Mouse (Mus musculus) heart, postnatal 0 days (tissue): ENCODE data around the gene Nebl. TPM values are rescaled to one million over a fixed set of nuclear protein-coding genes. Genes with fewer than 3 reads are reported as not detected.

ENCODE experiments used
- ATAC-seq: fragments of 200-750 bp; cut with Nextera tagmentation; 2 replicates; pipeline ENCODE4 v1.8.0; 2017; ENCODE audit warnings: low read depth, moderate number of reproducible peaks, moderate library complexity; ENCODE audit not compliant: insufficient read depth
- DNase-seq: peaks from one replicate; pipeline ENCODE4 v3.0.0-alpha.2; 2016; ENCODE audit warnings: low spot score
- H3K27ac ChIP-seq: fragments of 300-500 bp; sonication (generic); 2 replicates; pipeline ENCODE4 v1.5.1; 2014; ENCODE audit warnings: low read depth, mild to moderate bottlenecking
- H3K27me3 ChIP-seq: fragments of 300-500 bp; sonication (generic); 2 replicates; pipeline ENCODE4 v1.6.1; 2014; ENCODE audit warnings: low read length, mixed read lengths; ENCODE audit not compliant: control insufficient read depth, insufficient read depth
- H3K36me3 ChIP-seq: fragments of 300-500 bp; sonication (generic); replicated peaks from 2 replicates; pipeline ENCODE4 v1.6.1; 2014; ENCODE audit warnings: low read length, mixed read lengths; ENCODE audit not compliant: control insufficient read depth, insufficient read depth
- H3K4me1 ChIP-seq: fragments of 300-500 bp; sonication (generic); 2 replicates; pipeline ENCODE4 v1.6.1; 2014; ENCODE audit warnings: antibody characterized with exemption; ENCODE audit not compliant: control insufficient read depth, insufficient read depth
- H3K4me2 ChIP-seq: fragments of 300-500 bp; sonication (generic); 2 replicates; pipeline ENCODE4 v1.6.1; 2014; ENCODE audit warnings: low read depth, mild to moderate bottlenecking, low read length, moderate library complexity
- H3K4me3 ChIP-seq: fragments of 300-500 bp; sonication (generic); 2 replicates; pipeline ENCODE4 v1.5.1; 2014; ENCODE audit warnings: low read depth, low read length
- H3K9ac ChIP-seq: fragments of 300-500 bp; sonication (generic); replicated peaks from 2 replicates; pipeline ENCODE4 v1.6.1; 2014; ENCODE audit warnings: low read depth, low read length, mixed read lengths
- H3K9me3 ChIP-seq: fragments of 300-500 bp; sonication (generic); replicated peaks from 2 replicates; pipeline ENCODE4 v1.6.1; 2016; ENCODE audit warnings: low read length; ENCODE audit not compliant: control insufficient read depth
- CTCF ChIP-seq: IDR thresholded peaks from 2 replicates; pipeline ENCODE4 v1.5.1; 2016; ENCODE audit warnings: antibody characterized with exemption, control low read depth, low read depth
- EP300 ChIP-seq: IDR thresholded peaks from 2 replicates; pipeline ENCODE4 v1.6.1; 2016; ENCODE audit warnings: antibody characterized with exemption, low read depth
- WGBS: fragments of 180-500 bp; shearing (Covaris S2); extraction: QIAGEN DNeasy Blood & Tissue Kit; methylation state at CpG from one replicate; pipeline ENCODE4 v1.1.7; 2014; 5-methylcytosine and 5-hydroxymethylcytosine counted together
- polyA plus RNA-seq: library from polyadenylated mRNA; unstranded; fragments of >200 nt; fragmentation: Nextera tagmentation; extraction: Ambion mirVana; gene quantifications from 2 replicates; pipeline ENCODE4 v1.2.1, GENCODE M21; 2015
- total RNA-seq: library from RNA; depleted of rRNA; stranded (reverse); fragments of >200 nt; gene quantifications from 2 replicates; pipeline ENCODE4 v1.2.3, GENCODE M21; 2014; ENCODE audit warnings: low replicate concordance

Nebl gene
- total and polyA plus RNA-seq, 2 experiments from 2014 or later, result 184 to 292 TPM

- 74% methylated on average over 8 of the region's 8 CpGs for WGBS
- Histone ChIP-seq H3K9me3 (no peaks in the 10 kb centered on the region), H3K4me3 (no peak overlapping the region), H3K4me1 (no peaks in the 10 kb centered on the region), H3K9ac (no peak overlapping the region), H3K36me3 (peaks cover 35% of the 10 kb centered on the region; the same call in 1 of the 2 replicates), H3K27ac (no peak overlapping the region), H3K27me3 (no peaks in the 10 kb centered on the region), H3K4me2 (no peak overlapping the region)
- ATAC-seq (no peak), DNase-seq (no peak)
- TF ChIP-seq CTCF, result no peak
- no peak for TF ChIP-seq EP300
Measured at GRCm38 (mm10) chr2:17413496-17414268, 317.6 kb downstream of the Nebl start.

- H3K27ac ChIP-seq, result no peak overlapping the region
- peaks cover 34% of the 10 kb centered on the region for H3K36me3 ChIP-seq
- no peak for TF ChIP-seq CTCF
- no peak for TF ChIP-seq EP300
- H3K4me3 ChIP-seq, result no peak overlapping the region
- H3K27me3 ChIP-seq, result no peaks in the 10 kb centered on the region
- WGBS, result 80% methylated on average over 5 of the region's 5 CpGs
- no peaks in the 10 kb centered on the region for H3K9me3 ChIP-seq
- H3K4me2 ChIP-seq, result no peak overlapping the region
- no peak for ATAC-seq
- no peaks in the 10 kb centered on the region for H3K4me1 ChIP-seq
- H3K9ac ChIP-seq, result no peak overlapping the region
- DNase-seq, result no peak
Measured at GRCm38 (mm10) chr2:17409276-17409675, 322.0 kb downstream of the Nebl start.

- TF ChIP-seq EP300 (no peak), CTCF (no peak)
- Histone ChIP-seq H3K9me3 (no peaks in the 10 kb centered on the region), H3K4me3 (no peak overlapping the region), H3K27me3 (no peaks in the 10 kb centered on the region), H3K9ac (no peak overlapping the region), H3K27ac (no peak overlapping the region), H3K4me2 (no peak overlapping the region), H3K36me3 (peaks cover 33% of the 10 kb centered on the region), H3K4me1 (no peaks in the 10 kb centered on the region)
- ATAC-seq, result no peak
- WGBS, result 59% methylated on average over 4 of the region's 4 CpGs
- no peak for DNase-seq
Measured at GRCm38 (mm10) chr2:17405899-17406531, 325.2 kb downstream of the Nebl start.

- no peak for DNase-seq
- 74% methylated on average over 4 of the region's 4 CpGs for WGBS
- Histone ChIP-seq H3K36me3 (peaks cover 28% of the 10 kb centered on the region), H3K4me2 (no peak overlapping the region), H3K9ac (no peak overlapping the region), H3K27me3 (no peaks in the 10 kb centered on the region), H3K9me3 (no peaks in the 10 kb centered on the region), H3K27ac (no peak overlapping the region), H3K4me3 (no peak overlapping the region), H3K4me1 (no peaks in the 10 kb centered on the region)
- ATAC-seq, result no peak
- TF ChIP-seq EP300, result no peak
- TF ChIP-seq CTCF, result no peak
Measured at GRCm38 (mm10) chr2:17402511-17402910, 328.8 kb downstream of the Nebl start.

- Histone ChIP-seq H3K4me1 (no peaks in the 10 kb centered on the region), H3K36me3 (peaks cover 48% of the 10 kb centered on the region), H3K9ac (no peak overlapping the region), H3K9me3 (no peaks in the 10 kb centered on the region), H3K27me3 (no peaks in the 10 kb centered on the region), H3K27ac (no peak overlapping the region), H3K4me2 (no peak overlapping the region), H3K4me3 (no peak overlapping the region)
- WGBS, result 75% methylated on average over 5 of the region's 5 CpGs
- DNase-seq, result no peak
- ATAC-seq, result no peak
- TF ChIP-seq EP300 (no peak), CTCF (no peak)
Measured at GRCm38 (mm10) chr2:17396235-17396634, 335.0 kb downstream of the Nebl start.
